Mouse (Mus musculus) limb, embryonic 10.5 days (tissue): ENCODE data around the gene Ahsa1. TPM values are rescaled to one million over a fixed set of nuclear protein-coding genes. Genes with fewer than 3 reads are reported as not detected.
"Not testable (repeated sequence)": the region's sequence is repeated elsewhere in the genome, so short reads cannot be mapped to it uniquely, and the experiment has no call there.

Experiments used
- DNase-seq: peaks from one replicate; pipeline ENCODE4 v3.0.0-alpha.2; 2017; ENCODE audit warnings: low spot score
- H3K27ac ChIP-seq: fragments of 300-500 bp; sonication (generic); 2 replicates; pipeline ENCODE4 v1.5.1; 2016; ENCODE audit warnings: mild to moderate bottlenecking
- H3K27me3 ChIP-seq: fragments of 300-500 bp; sonication (generic); 2 replicates; pipeline ENCODE4 v1.6.1; 2016; ENCODE audit warnings: low read depth, mild to moderate bottlenecking; ENCODE audit not compliant: poor library complexity, severe bottlenecking
- H3K36me3 ChIP-seq: fragments of 300-500 bp; sonication (generic); 2 replicates; pipeline ENCODE4 v1.6.1; 2016; ENCODE audit warnings: mild to moderate bottlenecking, moderate library complexity
- H3K4me1 ChIP-seq: fragments of 300-500 bp; sonication (generic); 2 replicates; pipeline ENCODE4 v1.6.1; 2016
- H3K4me3 ChIP-seq: fragments of 300-500 bp; sonication (generic); 2 replicates; pipeline ENCODE4 v1.5.1; 2016; ENCODE audit warnings: mild to moderate bottlenecking, moderate library complexity
- H3K9me3 ChIP-seq: fragments of 300-500 bp; sonication (generic); replicated peaks from 2 replicates; pipeline ENCODE4 v1.6.1; 2016; ENCODE audit warnings: mild to moderate bottlenecking
- WGBS: fragments of 180-500 bp; shearing (Covaris S2); methylation state at CpG from one replicate; pipeline ENCODE4 v1.1.7; 2016; 5-methylcytosine and 5-hydroxymethylcytosine counted together
- polyA plus RNA-seq: library from polyadenylated mRNA; unstranded; fragments of >200 nt; fragmentation: Nextera tagmentation; extraction: Ambion mirVana; gene quantifications from 2 replicates; pipeline ENCODE4 v1.2.1, GENCODE M21; 2016

Ahsa1 gene
- polyA plus RNA-seq, 1 experiment from 2014 or later: 294 TPM

GRCm38 (mm10) chr12:87265444-87265843, 835 bp upstream of the Ahsa1 start:
- Histone ChIP-seq H3K4me1 (peaks cover 25% of the 10 kb centered on the region), H3K36me3 (peaks cover 61% of the 10 kb centered on the region), H3K9me3 (no peaks in the 10 kb centered on the region), H3K27me3 (no peaks in the 10 kb centered on the region), H3K4me3 (peak overlapping the region; percentile 79), H3K27ac (peak overlapping the region; percentile 94)
- DNase-seq: no peak
- 28% methylated on average over 11 of the region's 11 CpGs for WGBS

- Histone ChIP-seq H3K4me3 (peak overlapping the region; percentile 79), H3K4me1 (peaks cover 25% of the 10 kb centered on the region), H3K27ac (peak overlapping the region; percentile 94), H3K27me3 (no peaks in the 10 kb centered on the region), H3K9me3 (no peaks in the 10 kb centered on the region), H3K36me3 (peaks cover 61% of the 10 kb centered on the region)
- WGBS: under 1% methylated on average over 31 of the region's 31 CpGs
- no peak for DNase-seq
Observed at GRCm38 (mm10) chr12:87266827-87267603, 736 bp downstream of the Ahsa1 start.

- no peaks in the 10 kb centered on the region for H3K9me3 ChIP-seq
- DNase-seq: no peak
- no peaks in the 10 kb centered on the region for H3K27me3 ChIP-seq
- H3K36me3 ChIP-seq: peaks cover 61% of the 10 kb centered on the region
- H3K4me3 ChIP-seq: peak overlapping the region; percentile 79
- WGBS: 29% methylated on average over 4 of the region's 4 CpGs
- peak overlapping the region; percentile 94; the same call in 1 of the 2 replicates for H3K27ac ChIP-seq
- H3K4me1 ChIP-seq: peaks cover 25% of the 10 kb centered on the region
Observed at GRCm38 (mm10) chr12:87267682-87268081, 1.4 kb downstream of the Ahsa1 start.

- no peak for DNase-seq
- H3K4me1 ChIP-seq: peaks cover 14% of the 10 kb centered on the region
- no peak overlapping the region for H3K27ac ChIP-seq
- H3K27me3 ChIP-seq: no peaks in the 10 kb centered on the region
- WGBS: 90% methylated on average over 9 of the region's 9 CpGs
- no peak overlapping the region for H3K4me3 ChIP-seq
- H3K36me3 ChIP-seq: peaks cover 71% of the 10 kb centered on the region
- H3K9me3 ChIP-seq: no peaks in the 10 kb centered on the region
Observed at GRCm38 (mm10) chr12:87274853-87275831, 8.9 kb downstream of the Ahsa1 start.

GRCm38 (mm10) chr12:87277251-87277650, 11.0 kb downstream of the Ahsa1 start:
- DNase-seq, H3K27me3 ChIP-seq, H3K4me3 ChIP-seq, H3K27ac ChIP-seq, H3K9me3 ChIP-seq: not testable (repeated sequence)
- 88% methylated on average over 4 of the region's 4 CpGs for WGBS
- H3K4me1 ChIP-seq: peaks cover 14% of the 10 kb centered on the region
- peaks cover 50% of the 10 kb centered on the region for H3K36me3 ChIP-seq

- Histone ChIP-seq H3K9me3 (no peaks in the 10 kb centered on the region), H3K27me3 (no peaks in the 10 kb centered on the region), H3K27ac (no peak overlapping the region), H3K36me3 (peaks cover 41% of the 10 kb centered on the region), H3K4me1 (peaks cover 14% of the 10 kb centered on the region), H3K4me3 (no peak overlapping the region)
- DNase-seq: no peak
- WGBS: 31% methylated on average over 6 of the region's 6 CpGs
Observed at GRCm38 (mm10) chr12:87278118-87278730, 11.9 kb downstream of the Ahsa1 start.

GRCm38 (mm10) chr12:87279350-87279749, 13.1 kb downstream of the Ahsa1 start:
- H3K4me1 ChIP-seq: peaks cover 14% of the 10 kb centered on the region
- H3K27me3 ChIP-seq: no peaks in the 10 kb centered on the region
- H3K4me3 ChIP-seq: no peak overlapping the region
- 53% methylated on average over 3 of the region's 3 CpGs for WGBS
- no peak for DNase-seq
- H3K27ac ChIP-seq: no peak overlapping the region
- peaks cover 30% of the 10 kb centered on the region for H3K36me3 ChIP-seq
- H3K9me3 ChIP-seq: no peaks in the 10 kb centered on the region

GRCm38 (mm10) chr12:87279879-87280278, 13.6 kb downstream of the Ahsa1 start:
- H3K9me3 ChIP-seq: no peaks in the 10 kb centered on the region
- 50% methylated on average over 14 of the region's 14 CpGs for WGBS
- peaks cover 14% of the 10 kb centered on the region for H3K4me1 ChIP-seq
- no peak for DNase-seq
- H3K36me3 ChIP-seq: peaks cover 25% of the 10 kb centered on the region
- H3K27me3 ChIP-seq: no peaks in the 10 kb centered on the region
- H3K27ac ChIP-seq: no peak overlapping the region
- H3K4me3 ChIP-seq: no peak overlapping the region

- no peaks in the 10 kb centered on the region for H3K9me3 ChIP-seq
- peaks cover 14% of the 10 kb centered on the region for H3K4me1 ChIP-seq
- H3K36me3 ChIP-seq: peaks cover 6% of the 10 kb centered on the region
- no peak for DNase-seq
- WGBS: 92% methylated on average over 1 of the region's 1 CpGs
- H3K27ac ChIP-seq: no peak overlapping the region
- no peak overlapping the region for H3K4me3 ChIP-seq
- no peaks in the 10 kb centered on the region for H3K27me3 ChIP-seq
Observed at GRCm38 (mm10) chr12:87281766-87282165, 15.5 kb downstream of the Ahsa1 start.

GRCm38 (mm10) chr12:87282743-87283142, 16.5 kb downstream of the Ahsa1 start:
- Histone ChIP-seq H3K36me3 (no peaks in the 10 kb centered on the region), H3K27ac (no peak overlapping the region), H3K4me1 (peaks cover 14% of the 10 kb centered on the region), H3K4me3 (no peak overlapping the region), H3K9me3 (no peaks in the 10 kb centered on the region), H3K27me3 (no peaks in the 10 kb centered on the region)
- WGBS: 88% methylated on average over 4 of the region's 4 CpGs
- DNase-seq: no peak

- Histone ChIP-seq H3K27me3 (no peaks in the 10 kb centered on the region), H3K36me3 (no peaks in the 10 kb centered on the region), H3K27ac (no peak overlapping the region), H3K9me3 (no peaks in the 10 kb centered on the region), H3K4me1 (peaks cover 7% of the 10 kb centered on the region), H3K4me3 (no peak overlapping the region)
- WGBS: 66% methylated on average over 7 of the region's 7 CpGs
- DNase-seq: no peak
Observed at GRCm38 (mm10) chr12:87283706-87284105, 17.4 kb downstream of the Ahsa1 start.

- no peaks in the 10 kb centered on the region for H3K9me3 ChIP-seq
- no peak for DNase-seq
- H3K4me3 ChIP-seq: no peak overlapping the region
- H3K36me3 ChIP-seq: no peaks in the 10 kb centered on the region
- 76% methylated on average over 4 of the region's 4 CpGs for WGBS
- no peaks in the 10 kb centered on the region for H3K27me3 ChIP-seq
- H3K4me1 ChIP-seq: peaks cover 3% of the 10 kb centered on the region; the same call in 1 of the 2 replicates
- H3K27ac ChIP-seq: no peak overlapping the region
Observed at GRCm38 (mm10) chr12:87284268-87284667, 18.0 kb downstream of the Ahsa1 start.
